Mouse (Mus musculus) lung, embryonic 14.5 days (tissue): ENCODE measurements around the gene 5430427O19Rik. TPM values are rescaled to one million over a fixed set of nuclear protein-coding genes. Genes with fewer than 3 reads are reported as not detected.

ENCODE experiments used
- ATAC-seq: fragments of 200-750 bp; cut with Nextera tagmentation; 2 replicates; pipeline ENCODE4 v1.8.0; 2017; ENCODE audit warnings: mild to moderate bottlenecking, moderate TSS enrichment, moderate library complexity; ENCODE audit not compliant: insufficient read depth
- DNase-seq: peaks from one replicate; pipeline ENCODE4 v3.0.0-alpha.2; 2015
- H3K27ac ChIP-seq: fragments of 300-500 bp; sonication (generic); 2 replicates; pipeline ENCODE4 v1.5.1; 2014; ENCODE audit warnings: low read depth, mild to moderate bottlenecking, moderate library complexity
- H3K27me3 ChIP-seq: fragments of 300-500 bp; sonication (generic); 2 replicates; pipeline ENCODE4 v1.6.1; 2014; ENCODE audit warnings: low read length, control low read depth; ENCODE audit not compliant: insufficient read depth
- H3K36me3 ChIP-seq: fragments of 300-500 bp; sonication (generic); 2 replicates; pipeline ENCODE4 v1.6.1; 2014; ENCODE audit warnings: control low read depth; ENCODE audit not compliant: insufficient read depth
- H3K4me1 ChIP-seq: fragments of 300-500 bp; sonication (generic); 2 replicates; pipeline ENCODE4 v1.6.1; 2014; ENCODE audit warnings: antibody characterized with exemption, control low read depth; ENCODE audit not compliant: insufficient read depth
- H3K4me2 ChIP-seq: fragments of 300-500 bp; sonication (generic); 2 replicates; pipeline ENCODE4 v1.6.1; 2014; ENCODE audit warnings: mild to moderate bottlenecking
- H3K4me3 ChIP-seq: fragments of 300-500 bp; sonication (generic); 2 replicates; pipeline ENCODE4 v1.5.1; 2014; ENCODE audit warnings: low read depth, low read length
- H3K9ac ChIP-seq: fragments of 300-500 bp; sonication (generic); 2 replicates; pipeline ENCODE4 v1.6.1; 2014
- H3K9me3 ChIP-seq: fragments of 300-500 bp; sonication (generic); 2 replicates; pipeline ENCODE4 v1.6.1; 2016; ENCODE audit warnings: low read depth, low read length, control low read depth
- CTCF ChIP-seq: IDR thresholded peaks from 2 replicates; pipeline ENCODE4 v1.5.1; 2016; ENCODE audit warnings: antibody characterized with exemption, low read depth
- whole genome bisulfite sequencing: fragments of 180-500 bp; shearing (Covaris S2); extraction: QIAGEN DNeasy Blood & Tissue Kit; methylation state at CpG from one replicate; pipeline ENCODE4 v1.1.7; 2014; 5-methylcytosine and 5-hydroxymethylcytosine counted together
- polyA plus RNA-seq: library from polyadenylated mRNA; unstranded; fragments of >200 nt; fragmentation: Nextera tagmentation; extraction: Ambion mirVana; gene quantifications from 2 replicates; pipeline ENCODE4 v1.2.1, GENCODE M21; 2014

The 5430427O19Rik gene
- 0.16 and 0.23 TPM in 2 replicates for polyA plus RNA-seq

GRCm38 (mm10) chrX:85869914-85870483, at the start of gene 5430427O19Rik:
5430427O19Rik (plus strand) TSS chrX:85870354.
- Histone ChIP-seq H3K4me1 (no peaks in the 10 kb centered on the region), H3K27me3 (no peaks in the 10 kb centered on the region), H3K36me3 (no peaks in the 10 kb centered on the region), H3K27ac (no peak within 1 kb of the TSS), H3K9ac (no peak within 1 kb of the TSS), H3K4me2 (no peak within 1 kb of the TSS), H3K4me3 (no peak within 1 kb of the TSS), H3K9me3 (no peaks in the 10 kb centered on the region)
- TF ChIP-seq CTCF, result no peak
- WGBS, result 71% methylated on average over 3 of the region's 3 CpGs
- DNase-seq (no peak), ATAC-seq (no peak)

- H3K9me3 ChIP-seq, result no peaks in the 10 kb centered on the region
- H3K4me1 ChIP-seq, result no peaks in the 10 kb centered on the region
- H3K36me3 ChIP-seq, result no peaks in the 10 kb centered on the region
- H3K27ac ChIP-seq, result no peak overlapping the region
- DNase-seq (no peak), ATAC-seq (no peak)
- 70% methylated on average over 3 of the region's 3 CpGs for WGBS
- TF ChIP-seq CTCF, result no peak
- no peak overlapping the region for H3K4me3 ChIP-seq
- no peak overlapping the region for H3K9ac ChIP-seq
- no peaks in the 10 kb centered on the region for H3K27me3 ChIP-seq
- H3K4me2 ChIP-seq, result no peak overlapping the region
These were observed 42.3 kb upstream of the 5430427O19Rik start for GRCm38 (mm10) chrX:85827719-85828453.

- DNase-seq, result no peak
- TF ChIP-seq CTCF, result no peak
- no peak overlapping the region for H3K27ac ChIP-seq
- no peaks in the 10 kb centered on the region for H3K36me3 ChIP-seq
- no peak for ATAC-seq
- no peak overlapping the region for H3K4me2 ChIP-seq
- H3K9ac ChIP-seq, result no peak overlapping the region
- no peak overlapping the region for H3K4me3 ChIP-seq
- no peaks in the 10 kb centered on the region for H3K27me3 ChIP-seq
- H3K9me3 ChIP-seq, result no peaks in the 10 kb centered on the region
- no peaks in the 10 kb centered on the region for H3K4me1 ChIP-seq
These were observed 41.2 kb upstream of the 5430427O19Rik start for GRCm38 (mm10) chrX:85829000-85829399.

- DNase-seq (no peak), ATAC-seq (no peak)
- H3K9me3 ChIP-seq, result no peaks in the 10 kb centered on the region
- TF ChIP-seq CTCF, result no peak
- no peak overlapping the region for H3K27ac ChIP-seq
- H3K36me3 ChIP-seq, result no peaks in the 10 kb centered on the region
- no peak overlapping the region for H3K9ac ChIP-seq
- no peak overlapping the region for H3K4me2 ChIP-seq
- H3K27me3 ChIP-seq, result no peaks in the 10 kb centered on the region
- no peaks in the 10 kb centered on the region for H3K4me1 ChIP-seq
- H3K4me3 ChIP-seq, result no peak overlapping the region
These were observed 31.0 kb upstream of the 5430427O19Rik start for GRCm38 (mm10) chrX:85839174-85839573.

GRCm38 (mm10) chrX:85855938-85856337, 14.2 kb upstream of the 5430427O19Rik start:
- H3K4me1 ChIP-seq, result no peaks in the 10 kb centered on the region
- no peak overlapping the region for H3K4me2 ChIP-seq
- H3K9ac ChIP-seq, result no peak overlapping the region
- 56% methylated on average over 3 of the region's 3 CpGs for WGBS
- ATAC-seq, result no peak
- no peak overlapping the region for H3K27ac ChIP-seq
- no peaks in the 10 kb centered on the region for H3K27me3 ChIP-seq
- no peak overlapping the region for H3K4me3 ChIP-seq
- H3K9me3 ChIP-seq, result no peaks in the 10 kb centered on the region
- TF ChIP-seq CTCF, result no peak
- no peaks in the 10 kb centered on the region for H3K36me3 ChIP-seq
- no peak for DNase-seq

GRCm38 (mm10) chrX:85857169-85857568, 13.0 kb upstream of the 5430427O19Rik start:
- H3K36me3 ChIP-seq, result no peaks in the 10 kb centered on the region
- peak; percentile 49 for DNase-seq
- no peak overlapping the region for H3K9ac ChIP-seq
- H3K9me3 ChIP-seq, result no peaks in the 10 kb centered on the region
- H3K4me3 ChIP-seq, result no peak overlapping the region
- H3K27me3 ChIP-seq, result no peaks in the 10 kb centered on the region
- no peak overlapping the region for H3K4me2 ChIP-seq
- TF ChIP-seq CTCF, result no peak
- H3K4me1 ChIP-seq, result no peaks in the 10 kb centered on the region
- peak; percentile 76 for ATAC-seq
- peak overlapping the region; percentile 30; the same call in 1 of the 2 replicates for H3K27ac ChIP-seq

- ATAC-seq (no peak), DNase-seq (no peak)
- Histone ChIP-seq H3K27ac (no peak overlapping the region), H3K4me1 (no peaks in the 10 kb centered on the region), H3K9me3 (no peaks in the 10 kb centered on the region), H3K4me3 (no peak overlapping the region), H3K27me3 (no peaks in the 10 kb centered on the region), H3K4me2 (no peak overlapping the region), H3K36me3 (no peaks in the 10 kb centered on the region), H3K9ac (no peak overlapping the region)
- TF ChIP-seq CTCF, result no peak
- 60% methylated on average over 3 of the region's 3 CpGs for WGBS
These were observed 2.1 kb upstream of the 5430427O19Rik start for GRCm38 (mm10) chrX:85868079-85868478.
